Mouse (Mus musculus): Measurements from ENCODE around the gene Ing4. TPM values are rescaled to one million over a fixed set of nuclear protein-coding genes. Genes with fewer than 3 reads are reported as not detected.

Ing4 gene
- total RNA-seq (2023): 73.3 TPM

DNA sequence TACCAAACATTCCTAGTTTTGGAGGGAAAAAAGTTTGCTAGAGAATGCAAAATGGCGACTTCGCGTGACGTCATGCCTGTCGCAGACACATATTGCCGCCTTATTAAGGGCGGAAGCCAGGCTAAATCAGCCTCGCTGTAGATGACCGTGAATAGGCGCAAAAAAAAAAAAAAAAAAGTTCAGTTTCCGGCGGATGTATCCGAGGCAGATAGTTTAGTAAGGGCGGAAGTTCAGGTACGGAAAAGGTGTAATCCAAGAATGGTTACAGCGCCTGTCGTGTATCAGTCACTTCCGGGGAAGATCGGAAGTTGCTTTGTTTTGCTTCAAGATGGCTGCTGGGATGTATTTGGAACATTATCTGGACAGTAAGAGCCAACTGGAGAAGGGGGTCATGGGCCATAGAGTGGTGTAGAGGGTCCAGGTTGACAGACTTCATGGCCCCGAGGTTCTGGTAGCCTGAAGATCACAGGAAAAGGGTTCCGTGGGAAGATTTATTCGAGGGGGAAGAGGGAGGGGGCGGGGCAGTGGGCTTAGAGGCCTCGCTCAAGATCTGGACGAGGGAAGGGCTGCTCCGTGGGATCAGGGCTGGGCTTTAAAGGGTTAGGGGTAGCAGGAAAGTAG lies at the start of gene Ing4:
TSS of gene Ing4 (plus strand) at position 228 of the 621 bp plus-strand sequence.

GRCm38 (mm10) chr6:124996551-124997501 lies 42.7 kb upstream of the Ing4 start, which contains the start of gene Pianp:
Gene Pianp, plus strand, starts transcription at chr6:124996694.

GRCm38 (mm10) chr6:125009129-125009180 lies 30.6 kb upstream of the Ing4 start, which contains the start of gene Zfp384:
Gene Zfp384, plus strand, starts transcription at chr6:125009145.

DNA sequence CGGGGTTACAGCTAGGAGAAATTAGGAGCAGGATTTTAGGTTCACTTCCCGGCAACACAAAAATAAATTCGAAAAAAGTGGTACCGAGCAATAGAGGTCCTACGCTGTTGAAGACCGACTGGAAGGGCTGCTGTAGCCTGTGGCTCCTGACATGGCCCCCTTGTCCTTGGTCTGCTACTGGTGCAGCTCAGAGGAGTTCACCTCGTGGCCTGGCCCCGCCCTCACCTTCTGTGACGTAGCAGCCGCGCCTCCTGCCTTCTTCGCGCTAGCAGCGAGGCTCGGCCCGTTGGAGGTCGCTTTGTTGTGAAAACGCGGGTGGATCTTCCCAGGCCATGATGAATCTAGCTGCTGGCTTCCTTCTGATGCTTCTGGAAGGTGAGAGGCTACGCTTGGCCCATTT lies 10.1 kb downstream of the Ing4 start, which contains the start of gene Acrbp:
TSS of gene Acrbp (plus strand) at position 12 of the 400 bp plus-strand sequence.

GRCm38 (mm10) chr6:125067571-125067995 lies 28.0 kb downstream of the Ing4 start, which contains the start of gene Lpar5:
Gene Lpar5, plus strand, starts transcription at chr6:125067920.

DNA sequence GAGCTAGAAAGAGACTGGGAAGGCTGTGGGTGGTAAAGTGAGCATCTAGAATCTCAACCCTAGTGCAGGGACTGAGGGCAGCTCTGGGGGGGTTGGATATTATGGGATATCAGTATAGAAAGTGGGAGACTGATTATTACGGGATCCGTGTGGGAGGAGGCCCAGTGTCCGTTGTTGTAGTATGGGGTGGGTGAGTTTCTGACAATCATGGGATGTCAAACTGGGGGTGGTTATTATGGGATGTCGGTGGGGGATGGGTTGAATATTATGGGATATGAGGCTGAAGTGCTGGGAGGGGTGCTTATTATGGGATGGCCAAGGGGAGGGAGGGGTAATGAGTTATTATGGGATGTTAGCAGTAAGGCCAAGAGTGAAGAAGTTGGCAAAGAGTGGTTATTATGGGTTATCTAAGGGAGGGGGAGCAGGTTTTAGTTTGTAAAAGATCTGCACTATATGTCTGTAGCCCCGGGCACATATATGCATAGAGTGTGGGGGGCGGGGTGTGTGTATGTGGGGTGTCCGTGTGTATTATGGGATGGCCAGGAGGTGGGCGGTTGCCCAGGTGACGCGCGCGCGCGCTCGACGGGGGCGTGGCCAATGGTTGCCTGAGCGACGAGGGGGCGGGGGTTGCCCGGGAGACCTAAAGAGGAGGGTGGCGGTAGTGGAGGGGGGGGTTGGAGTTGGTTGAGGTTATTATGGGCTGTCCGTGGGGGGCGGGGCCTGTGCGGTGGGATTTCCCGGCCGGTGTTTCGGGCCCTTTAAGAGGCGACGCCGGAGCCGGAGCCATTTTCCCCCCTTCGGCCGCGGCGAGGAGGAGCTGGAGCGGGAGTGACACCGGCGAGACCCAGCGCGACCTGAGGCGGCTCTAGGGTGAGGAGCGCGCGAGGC lies 56.1 kb downstream of the Ing4 start, which contains the start of gene Chd4:
TSS of gene Chd4 (plus strand) at position 591 of the 888 bp plus-strand sequence.

Other genes with a start within 250 kb of the Ing4 start
- gene Spsb2, start 231.1 kb upstream of the Ing4 start, total RNA-seq (2023): 3.6 TPM
- 31.2 TPM for gene Tpi1, start 225.5 kb upstream of the Ing4 start, total RNA-seq (2023)
- gene Usp5, start 210.3 kb upstream of the Ing4 start, total RNA-seq (2023): 58.0 TPM
- 1.8 TPM for gene Cdca3, start 210.2 kb upstream of the Ing4 start, total RNA-seq (2023)
- not detected for gene Gnb3, start 199.5 kb upstream of the Ing4 start, total RNA-seq (2023)
- 1.0 TPM for gene P3h3, start 182.0 kb upstream of the Ing4 start, total RNA-seq (2023)
- 2.3 TPM for gene Gpr162, start 175.8 kb upstream of the Ing4 start, total RNA-seq (2023)
- gene Cd4, start 151.5 kb upstream of the Ing4 start, total RNA-seq (2023): 458 TPM
- gene Lag3, start 128.1 kb upstream of the Ing4 start, total RNA-seq (2023): 1.6 TPM
- 75.5 TPM for gene Ptms, start 119.7 kb upstream of the Ing4 start, total RNA-seq (2023)
- gene Mlf2, start 108.4 kb upstream of the Ing4 start, total RNA-seq (2023): 86.9 TPM
- gene Cops7a, start 74.2 kb upstream of the Ing4 start, total RNA-seq (2023): 35.8 TPM
- gene Pianp, start 43.1 kb upstream of the Ing4 start, total RNA-seq (2023): 0.89 TPM
- 88.6 TPM for gene Zfp384, start 30.6 kb upstream of the Ing4 start, total RNA-seq (2023)
- gene Acrbp, start 9.9 kb downstream of the Ing4 start, total RNA-seq (2023): 12.8 TPM
- gene Lpar5, start 28.2 kb downstream of the Ing4 start, total RNA-seq (2023): 16.1 TPM
- 314 TPM for gene Chd4, start 56.2 kb downstream of the Ing4 start, total RNA-seq (2023)
- 41.2 TPM for gene Nop2, start 92.1 kb downstream of the Ing4 start, total RNA-seq (2023)
- gene Iffo1, start 105.5 kb downstream of the Ing4 start, total RNA-seq (2023): 37.3 TPM
- 424 TPM for gene Gapdh, start 126.7 kb downstream of the Ing4 start, total RNA-seq (2023)
- 30.5 TPM for gene Ncapd2, start 151.9 kb downstream of the Ing4 start, total RNA-seq (2023)
- gene Mrpl51, start 152.0 kb downstream of the Ing4 start, total RNA-seq (2023): 21.1 TPM
- gene Vamp1, start 175.8 kb downstream of the Ing4 start, total RNA-seq (2023): 134 TPM
- gene Tapbpl, start 192.1 kb downstream of the Ing4 start, total RNA-seq (2023): 29.8 TPM
- 248 TPM for gene Cd27, start 197.2 kb downstream of the Ing4 start, total RNA-seq (2023)
- gene Tuba3a, start 246.3 kb downstream of the Ing4 start, total RNA-seq (2023): not detected

Measured in CD4-positive naive resting alpha-beta T cell, adult 57 days (primary cell).